Mouse (Mus musculus) forebrain, embryonic 12.5 days (tissue): Measurements from ENCODE around the gene Mrpl55. TPM values are rescaled to one million over a fixed set of nuclear protein-coding genes. Genes with fewer than 3 reads are reported as not detected.
A peak's percentile ranks its signal among the peaks of the same experiment; 100 is the strongest.
"Not testable (repeated sequence)": the region's sequence is repeated elsewhere in the genome, so short reads cannot be mapped to it uniquely, and the experiment has no call there.

Experiments
- ATAC-seq: fragments of 200-750 bp; cut with Nextera tagmentation; 2 replicates; pipeline ENCODE4 v1.8.0; 2017; ENCODE audit warnings: moderate TSS enrichment; ENCODE audit not compliant: low FRiP score
- H3K27ac ChIP-seq: fragments of 300-500 bp; sonication (generic); 2 replicates; pipeline ENCODE4 v1.5.1; 2016; ENCODE audit warnings: mild to moderate bottlenecking
- H3K27me3 ChIP-seq: fragments of 300-500 bp; sonication (generic); 2 replicates; pipeline ENCODE4 v1.6.1; 2016; ENCODE audit warnings: mild to moderate bottlenecking
- H3K36me3 ChIP-seq: fragments of 300-500 bp; sonication (generic); replicated peaks from 2 replicates; pipeline ENCODE4 v1.6.1; 2016; ENCODE audit warnings: mild to moderate bottlenecking
- H3K4me1 ChIP-seq: fragments of 300-500 bp; sonication (generic); 2 replicates; pipeline ENCODE4 v1.6.1; 2016
- H3K4me2 ChIP-seq: fragments of 300-500 bp; sonication (generic); 2 replicates; pipeline ENCODE4 v1.6.1; 2016; ENCODE audit warnings: mild to moderate bottlenecking, moderate library complexity
- H3K4me3 ChIP-seq: fragments of 300-500 bp; sonication (generic); replicated peaks from 2 replicates; pipeline ENCODE4 v1.5.1; 2016; ENCODE audit warnings: mild to moderate bottlenecking
- H3K9ac ChIP-seq: fragments of 300-500 bp; sonication (generic); 2 replicates; pipeline ENCODE4 v1.6.1; 2016; ENCODE audit warnings: mild to moderate bottlenecking
- H3K9me3 ChIP-seq: fragments of 300-500 bp; sonication (generic); 2 replicates; pipeline ENCODE4 v1.6.1; 2016
- WGBS: fragments of 180-500 bp; shearing (Covaris S2); methylation state at CpG from one replicate; pipeline ENCODE4 v1.1.7; 2016; 5-methylcytosine and 5-hydroxymethylcytosine counted together
- polyA plus RNA-seq: library from polyadenylated mRNA; unstranded; fragments of >200 nt; fragmentation: Nextera tagmentation; extraction: Ambion mirVana; gene quantifications from 2 replicates; pipeline ENCODE4 v1.2.1, GENCODE M21; 2016

Gene Mrpl55
- polyA plus RNA-seq, 1 experiment from 2014 or later: 88.9 TPM

DNA sequence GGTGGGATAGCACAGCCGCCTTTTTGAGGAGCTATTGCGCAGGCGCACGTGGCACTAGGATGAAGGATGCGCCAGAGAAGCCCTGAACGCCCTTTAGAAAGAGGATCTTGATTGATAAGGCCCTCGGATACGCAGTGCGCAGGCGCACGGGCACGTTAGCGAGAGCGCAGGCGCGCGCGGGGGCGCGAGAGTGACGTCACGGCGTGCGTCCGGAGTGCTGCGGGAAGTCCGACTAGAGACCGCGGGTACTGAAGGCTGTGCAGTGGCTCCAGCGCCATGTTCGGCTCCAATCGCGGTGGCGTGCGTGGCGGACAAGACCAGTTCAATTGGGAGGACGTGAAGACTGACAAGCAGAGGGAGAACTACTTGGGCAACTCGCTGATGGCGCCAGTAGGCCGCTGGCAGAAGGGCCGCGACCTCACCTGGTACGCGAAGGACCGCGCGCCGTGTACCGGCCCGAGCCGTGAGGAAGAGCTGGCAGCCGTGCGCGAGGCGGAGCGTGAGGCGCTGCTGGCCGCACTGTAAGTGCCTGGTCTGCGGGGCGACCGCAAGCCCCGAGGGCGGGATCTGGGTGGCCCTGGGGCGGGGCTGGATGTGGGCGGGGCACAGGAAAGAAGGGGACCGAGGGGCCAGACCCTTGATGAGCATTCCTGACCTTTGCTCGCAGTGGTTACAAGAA is 6.0 kb downstream of the Mrpl55 start, which contains the start of gene 2310033P09Rik:
2310033P09Rik (plus strand) TSS at position 169 of the 679 bp plus-strand sequence.
- H3K9me3 ChIP-seq: no peaks in the 10 kb centered on the region
- H3K4me3 ChIP-seq: peak within 1 kb of the TSS; percentile 88
- peak; percentile 91 for ATAC-seq
- peaks cover 21% of the 10 kb centered on the region for H3K4me1 ChIP-seq
- peak within 1 kb of the TSS; percentile 90 for H3K9ac ChIP-seq
- no peaks in the 10 kb centered on the region for H3K27me3 ChIP-seq
- H3K4me2 ChIP-seq: peak within 1 kb of the TSS; percentile 86
- peak within 1 kb of the TSS; percentile 90 for H3K27ac ChIP-seq
- under 1% methylated on average over 66 of the region's 67 CpGs for WGBS
- peaks cover 61% of the 10 kb centered on the region for H3K36me3 ChIP-seq

DNA sequence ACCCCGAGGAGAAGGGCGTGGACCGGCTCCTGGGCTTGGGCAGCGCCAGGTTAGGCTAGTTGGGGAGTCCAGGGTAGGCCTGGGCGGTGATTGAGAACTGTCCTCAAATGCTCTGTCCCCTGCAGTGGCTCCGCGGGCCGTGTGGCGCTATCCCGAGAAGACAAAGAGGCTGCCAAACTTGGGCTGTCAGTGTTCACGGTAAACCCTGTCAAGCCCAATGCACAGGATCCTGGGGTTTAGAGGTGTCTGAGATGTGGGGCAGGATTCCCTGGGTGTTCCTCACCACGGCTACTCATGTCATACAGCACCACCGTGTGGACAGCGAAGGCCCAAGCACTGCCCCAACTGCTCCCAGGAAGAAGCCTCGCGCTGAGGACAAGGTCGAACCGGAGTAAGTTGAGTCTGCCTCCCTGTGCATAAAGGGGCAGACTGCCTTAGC is 6.7 kb downstream of the Mrpl55 start:
- 12% methylated on average over 18 of the region's 18 CpGs for WGBS
- peaks cover 20% of the 10 kb centered on the region for H3K4me1 ChIP-seq
- H3K27ac ChIP-seq: peak overlapping the region; percentile 90
- H3K4me2 ChIP-seq: peak overlapping the region; percentile 86
- peaks cover 62% of the 10 kb centered on the region for H3K36me3 ChIP-seq
- H3K4me3 ChIP-seq: peak overlapping the region; percentile 88
- no peaks in the 10 kb centered on the region for H3K27me3 ChIP-seq
- H3K9me3 ChIP-seq: no peaks in the 10 kb centered on the region
- peak overlapping the region; percentile 90 for H3K9ac ChIP-seq
- ATAC-seq: peak; percentile 40

DNA sequence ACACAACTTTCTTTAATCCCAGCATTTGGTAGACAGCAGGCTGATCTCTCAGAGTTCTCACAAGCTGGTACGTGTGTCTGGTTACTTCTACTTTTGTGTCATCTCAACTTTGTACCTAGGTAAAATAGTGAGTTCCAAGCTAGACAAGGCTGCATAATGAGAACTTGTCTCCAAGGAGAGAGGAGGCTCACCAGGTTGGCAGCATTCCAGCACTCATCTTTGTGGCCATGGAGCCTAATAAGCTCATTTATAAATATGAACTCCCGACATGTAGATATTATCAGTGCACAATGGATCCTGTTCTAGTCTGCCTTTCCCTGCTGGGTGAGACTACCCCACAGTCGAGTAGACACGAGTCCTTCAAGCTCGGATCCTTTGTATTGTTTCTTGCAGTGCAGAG is 7.3 kb downstream of the Mrpl55 start:
- Histone ChIP-seq H3K27me3 (no peaks in the 10 kb centered on the region), H3K9ac (no peak overlapping the region; the same call in 1 of the 2 replicates), H3K27ac (no peak overlapping the region), H3K36me3 (peaks cover 63% of the 10 kb centered on the region), H3K4me3 (peak overlapping the region; percentile 88), H3K4me1 (peaks cover 20% of the 10 kb centered on the region), H3K9me3 (no peaks in the 10 kb centered on the region), H3K4me2 (peak overlapping the region; percentile 86)
- WGBS: 62% methylated on average over 5 of the region's 5 CpGs
- no peak for ATAC-seq

DNA sequence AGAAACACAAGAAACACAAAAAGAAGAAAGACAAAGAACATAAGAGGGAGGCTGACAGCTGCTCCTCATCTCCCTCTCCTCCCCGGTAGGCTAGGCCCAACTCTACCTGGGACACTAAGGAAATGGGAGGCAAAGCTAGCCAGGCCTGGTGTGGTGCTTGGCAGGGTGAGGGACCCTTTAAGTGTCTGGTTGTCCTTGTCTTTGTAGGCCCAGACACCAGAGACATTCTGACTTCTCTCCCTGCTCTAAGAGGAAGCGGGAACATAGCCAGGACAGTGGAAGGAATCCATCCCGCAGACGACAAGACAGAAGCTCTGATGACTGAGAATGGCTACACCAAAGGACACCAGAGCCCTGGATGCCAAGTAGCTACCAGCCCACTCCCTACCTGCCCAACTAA is 7.7 kb downstream of the Mrpl55 start:
- no peaks in the 10 kb centered on the region for H3K9me3 ChIP-seq
- 0 out of 2 replicates have a peak overlapping the region, but pooled peaks have one; percentile 21 for H3K9ac ChIP-seq
- peaks cover 64% of the 10 kb centered on the region for H3K36me3 ChIP-seq
- 89% methylated on average over 4 of the region's 4 CpGs for WGBS
- no peaks in the 10 kb centered on the region for H3K27me3 ChIP-seq
- peaks cover 20% of the 10 kb centered on the region for H3K4me1 ChIP-seq
- no peak overlapping the region for H3K4me2 ChIP-seq
- no peak overlapping the region for H3K4me3 ChIP-seq
- no peak overlapping the region for H3K27ac ChIP-seq
- ATAC-seq: no peak

DNA sequence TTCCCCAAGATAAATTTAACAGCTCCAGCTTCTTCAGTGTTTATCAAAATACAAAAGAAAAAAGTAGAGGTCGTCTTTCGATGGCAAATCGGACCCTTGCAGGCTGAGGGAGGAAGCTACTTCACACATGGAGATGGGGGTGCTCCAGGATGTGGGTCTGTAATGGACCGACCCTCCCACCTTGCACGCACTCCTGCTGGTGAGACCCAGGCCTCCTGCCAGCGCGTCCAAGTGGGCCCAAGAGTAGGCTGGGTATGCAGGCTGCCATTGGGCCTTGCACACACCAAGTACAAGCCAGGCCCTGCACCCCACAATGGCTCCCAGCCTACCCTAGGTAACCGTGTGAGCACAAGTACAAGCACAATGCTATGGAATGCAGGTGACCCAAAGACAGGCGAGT is 9.3 kb downstream of the Mrpl55 start:
- not testable (repeated sequence) for H3K27me3 ChIP-seq, H3K4me2 ChIP-seq, H3K9ac ChIP-seq, H3K9me3 ChIP-seq, H3K4me3 ChIP-seq, ATAC-seq, H3K27ac ChIP-seq
- 92% methylated on average over 9 of the region's 9 CpGs for WGBS
- peaks cover 20% of the 10 kb centered on the region for H3K4me1 ChIP-seq
- peaks cover 50% of the 10 kb centered on the region for H3K36me3 ChIP-seq

DNA sequence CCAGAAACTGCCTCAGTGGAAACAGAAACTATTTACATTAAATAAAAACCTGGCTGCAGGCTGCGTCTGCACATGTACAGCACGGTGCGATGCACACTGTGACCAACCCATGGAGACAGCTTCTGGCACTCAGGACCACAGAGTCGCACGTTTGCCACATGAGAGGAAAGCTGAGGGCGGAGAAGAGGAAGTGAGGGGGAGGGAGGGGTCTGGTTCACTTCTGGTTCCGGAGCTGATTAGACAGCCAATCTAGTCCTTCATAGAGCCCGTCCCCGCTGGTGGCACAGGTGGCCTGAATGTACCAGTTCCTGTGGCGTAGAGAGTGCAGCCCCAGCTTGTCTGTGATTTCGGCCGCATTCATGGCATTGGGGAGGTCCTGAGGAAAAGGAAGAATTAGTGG is 10.0 kb downstream of the Mrpl55 start:
- Histone ChIP-seq H3K4me1 (peaks cover 20% of the 10 kb centered on the region), H3K36me3 (peaks cover 46% of the 10 kb centered on the region)
- H3K9ac ChIP-seq, ATAC-seq, H3K4me3 ChIP-seq, H3K27ac ChIP-seq, H3K9me3 ChIP-seq, H3K27me3 ChIP-seq, H3K4me2 ChIP-seq: not testable (repeated sequence)
- 86% methylated on average over 12 of the region's 12 CpGs for WGBS

DNA sequence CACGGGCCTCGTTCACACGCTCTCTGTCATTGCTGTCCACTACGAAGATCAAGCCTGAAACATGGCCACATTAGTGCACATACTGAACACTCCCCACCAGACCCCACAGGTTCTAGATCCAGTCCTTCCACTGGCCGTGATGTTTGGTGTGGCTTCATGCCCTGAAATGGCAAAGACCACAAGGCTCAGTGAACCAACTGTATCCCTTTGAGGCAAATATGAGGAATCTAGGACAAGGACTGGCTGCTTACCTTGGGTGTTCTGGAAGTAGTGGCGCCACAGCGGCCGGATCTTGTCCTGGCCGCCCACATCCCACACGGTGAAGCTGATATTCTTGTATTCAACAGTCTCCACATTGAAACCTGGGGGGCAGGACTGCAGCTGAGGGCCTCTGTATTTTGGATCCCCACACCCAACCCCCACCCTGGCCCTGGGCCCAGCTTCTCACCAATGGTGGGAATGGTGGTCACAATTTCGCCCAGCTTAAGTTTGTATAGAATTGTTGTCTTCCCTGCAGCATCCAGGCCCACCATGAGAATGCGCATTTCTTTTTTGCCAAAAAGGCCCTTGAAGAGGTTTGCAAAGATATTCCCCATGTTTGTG is 10.7 kb downstream of the Mrpl55 start:
- Histone ChIP-seq H3K27me3 (no peaks in the 10 kb centered on the region), H3K9me3 (no peaks in the 10 kb centered on the region), H3K27ac (no peak overlapping the region), H3K9ac (no peak overlapping the region), H3K4me2 (no peak overlapping the region), H3K4me3 (no peak overlapping the region), H3K36me3 (peaks cover 46% of the 10 kb centered on the region), H3K4me1 (peaks cover 16% of the 10 kb centered on the region)
- ATAC-seq: no peak
- 93% methylated on average over 12 of the region's 12 CpGs for WGBS

DNA sequence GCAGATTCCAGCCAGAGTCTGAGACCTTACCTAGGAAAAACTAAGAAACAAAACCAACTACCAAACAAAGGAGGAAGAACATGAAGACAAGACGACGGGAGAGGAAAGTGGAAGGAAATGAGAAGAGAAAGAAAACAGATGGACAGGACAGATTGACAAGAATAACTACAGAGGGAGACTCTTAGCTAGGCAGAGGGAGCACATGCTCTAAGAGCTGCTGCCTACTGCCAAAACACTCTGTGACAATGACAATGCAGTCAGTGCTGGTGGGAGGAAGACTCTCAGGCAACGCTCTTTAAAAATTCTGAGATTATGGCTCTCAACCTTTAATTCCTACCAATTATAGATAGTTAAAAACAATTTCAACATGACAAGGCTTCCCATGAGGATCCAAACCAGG is 14.7 kb downstream of the Mrpl55 start:
- Histone ChIP-seq H3K4me3 (no peak overlapping the region), H3K9me3 (no peaks in the 10 kb centered on the region), H3K4me2 (no peak overlapping the region), H3K27ac (no peak overlapping the region), H3K4me1 (no peaks in the 10 kb centered on the region), H3K36me3 (peaks cover 36% of the 10 kb centered on the region), H3K9ac (no peak overlapping the region), H3K27me3 (no peaks in the 10 kb centered on the region)
- WGBS: 86% methylated on average over 3 of the region's 3 CpGs
- no peak for ATAC-seq

DNA sequence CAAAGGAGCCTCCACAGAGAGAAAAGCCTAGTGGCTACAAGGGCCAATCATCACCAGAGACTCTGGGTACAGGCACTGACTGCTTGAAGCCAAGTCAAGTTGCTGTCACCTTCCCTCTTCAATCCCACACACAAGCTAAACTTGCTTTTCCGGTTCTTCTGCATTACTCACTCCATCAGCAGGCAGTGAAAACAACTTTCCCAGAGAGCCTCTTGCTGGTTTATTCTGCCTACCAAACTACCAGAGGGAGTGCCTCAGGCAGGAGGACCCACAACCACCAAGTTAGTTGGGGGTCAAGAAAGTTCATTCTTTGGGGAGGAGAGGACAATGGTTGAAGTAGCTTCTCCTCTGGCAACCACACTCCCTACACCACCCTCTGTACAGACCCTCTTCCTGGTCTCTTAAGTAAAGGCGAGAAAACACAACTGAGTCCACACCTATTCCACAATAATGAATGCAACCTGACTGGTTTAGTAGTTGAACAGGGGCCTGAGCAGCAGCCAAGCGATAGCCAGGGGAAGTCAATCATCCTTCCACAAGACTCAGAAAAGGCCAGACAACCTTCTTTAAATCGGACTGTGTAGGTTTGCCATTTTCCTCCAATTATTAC is 16.2 kb downstream of the Mrpl55 start:
- 96% methylated on average over 4 of the region's 4 CpGs for WGBS
- peaks cover 29% of the 10 kb centered on the region for H3K36me3 ChIP-seq

DNA sequence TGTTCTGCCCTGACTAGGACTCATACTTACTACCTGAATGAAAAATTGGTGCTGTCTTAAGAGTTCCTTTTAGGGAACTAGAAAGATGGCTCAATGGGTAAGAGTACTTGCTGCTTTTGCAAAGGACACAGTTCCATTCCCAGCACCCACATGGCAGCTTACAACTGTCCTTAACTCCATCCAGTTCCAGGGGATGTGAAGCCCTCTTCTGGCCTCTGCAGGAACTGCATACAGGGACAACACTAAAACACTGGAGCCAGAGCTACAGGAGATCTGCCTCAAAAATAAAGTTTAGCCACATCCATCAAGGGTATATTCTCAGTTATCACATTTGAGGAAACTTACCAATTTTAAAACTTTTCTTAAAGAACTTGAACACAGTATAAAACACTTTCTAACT is 16.8 kb downstream of the Mrpl55 start:
- Histone ChIP-seq H3K27ac (no peak overlapping the region), H3K36me3 (peaks cover 32% of the 10 kb centered on the region), H3K4me2 (no peak overlapping the region), H3K4me3 (no peak overlapping the region), H3K27me3 (no peaks in the 10 kb centered on the region), H3K9me3 (no peaks in the 10 kb centered on the region), H3K4me1 (peaks cover 9% of the 10 kb centered on the region), H3K9ac (no peak overlapping the region)
- ATAC-seq: no peak

More for the DNA sequence above, 16.2 kb downstream of the Mrpl55 start:
- H3K4me2 ChIP-seq: no peak overlapping the region
- H3K27me3 ChIP-seq: no peaks in the 10 kb centered on the region
- no peak for ATAC-seq
- no peak overlapping the region for H3K4me3 ChIP-seq
- no peaks in the 10 kb centered on the region for H3K9me3 ChIP-seq
- no peak overlapping the region for H3K9ac ChIP-seq
- peaks cover 4% of the 10 kb centered on the region for H3K4me1 ChIP-seq
- H3K27ac ChIP-seq: no peak overlapping the region

DNA sequence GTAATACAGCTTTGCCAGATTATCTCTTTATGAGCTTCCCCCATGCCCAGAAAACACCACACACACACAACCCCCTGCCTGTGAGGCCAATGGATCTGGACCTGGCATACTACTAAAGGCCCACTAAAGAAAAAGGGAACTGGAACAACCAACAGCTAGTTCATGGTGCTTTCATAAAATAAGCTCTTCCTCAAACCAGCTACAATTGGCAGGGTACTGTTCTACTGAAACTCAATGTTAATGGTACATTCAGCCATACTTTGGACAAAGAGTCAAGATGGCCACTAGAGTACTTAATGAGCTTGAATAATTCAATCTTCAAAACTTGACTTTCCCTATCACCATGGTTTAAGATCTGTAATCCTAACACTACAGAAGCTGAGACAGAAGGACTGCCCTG is 19.3 kb downstream of the Mrpl55 start:
- Histone ChIP-seq H3K9me3 (no peaks in the 10 kb centered on the region), H3K4me3 (no peak overlapping the region), H3K4me2 (no peak overlapping the region), H3K27me3 (no peaks in the 10 kb centered on the region), H3K9ac (no peak overlapping the region), H3K27ac (no peak overlapping the region), H3K4me1 (peaks cover 28% of the 10 kb centered on the region), H3K36me3 (peaks cover 24% of the 10 kb centered on the region)
- no peak for ATAC-seq

DNA sequence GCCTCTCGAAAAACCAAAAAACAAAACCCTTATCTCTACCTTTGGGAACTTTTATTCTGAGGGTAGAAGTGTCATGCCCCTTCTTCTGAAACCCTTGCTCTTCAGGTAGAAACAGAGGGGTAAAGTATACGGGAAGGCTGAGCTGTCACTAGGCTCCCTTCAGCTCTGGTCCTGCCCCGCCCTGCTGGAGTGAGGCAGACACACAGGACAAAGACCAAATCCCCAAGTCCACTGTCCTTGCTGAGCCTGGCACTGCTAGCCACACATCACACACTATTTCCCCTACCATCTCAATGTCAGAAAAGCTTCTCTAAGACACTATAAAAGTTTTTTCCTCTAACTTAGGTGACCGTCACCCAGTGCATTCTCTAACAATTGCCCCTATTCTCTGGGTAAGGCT is 20.0 kb downstream of the Mrpl55 start:
- H3K9me3 ChIP-seq: no peaks in the 10 kb centered on the region
- H3K4me1 ChIP-seq: peaks cover 34% of the 10 kb centered on the region
- no peaks in the 10 kb centered on the region for H3K27me3 ChIP-seq
- no peak overlapping the region for H3K4me3 ChIP-seq
- H3K27ac ChIP-seq: no peak overlapping the region
- H3K36me3 ChIP-seq: peaks cover 24% of the 10 kb centered on the region
- no peak for ATAC-seq
- no peak overlapping the region for H3K9ac ChIP-seq
- H3K4me2 ChIP-seq: no peak overlapping the region
- 86% methylated on average over 4 of the region's 4 CpGs for WGBS
